Mouse (Mus musculus) frontal cortex, postnatal 25 days (tissue): ENCODE data around the gene Ptpn13.

ENCODE experiments used
- DNase-seq, 2 experiments: peaks; one replicate each; pipeline ENCODE4 v3.0.0; 2022; ENCODE audit warnings: low spot score in 2 of 2

The Ptpn13 gene

GRCm38 (mm10) chr5:103458411-103458810 is 33.4 kb downstream of the Ptpn13 start:
- no peak for DNase-seq

- DNase-seq, result no peak
These were observed 34.1 kb downstream of the Ptpn13 start for GRCm38 (mm10) chr5:103458959-103459675.

GRCm38 (mm10) chr5:103460903-103461302 is 35.9 kb downstream of the Ptpn13 start:
- DNase-seq, result no peak

GRCm38 (mm10) chr5:103463661-103464219 is 38.7 kb downstream of the Ptpn13 start:
- no peak for DNase-seq

GRCm38 (mm10) chr5:103464329-103464728 is 39.3 kb downstream of the Ptpn13 start:
- DNase-seq, result no peak

GRCm38 (mm10) chr5:103464771-103465170 is 39.8 kb downstream of the Ptpn13 start:
- no peak for DNase-seq

- no peak for DNase-seq
These were observed 47.7 kb downstream of the Ptpn13 start for GRCm38 (mm10) chr5:103472670-103473069.

GRCm38 (mm10) chr5:103473467-103474096 is 48.6 kb downstream of the Ptpn13 start:
- DNase-seq, result no peak

- no peak for DNase-seq
These were observed 49.3 kb downstream of the Ptpn13 start for GRCm38 (mm10) chr5:103474259-103474658.

GRCm38 (mm10) chr5:103475503-103475902 is 50.5 kb downstream of the Ptpn13 start:
- no peak for DNase-seq

- DNase-seq, result no peak
These were observed 54.5 kb downstream of the Ptpn13 start for GRCm38 (mm10) chr5:103479503-103479902.

- DNase-seq, result no peak
These were observed 56.2 kb downstream of the Ptpn13 start for GRCm38 (mm10) chr5:103481222-103481621.

GRCm38 (mm10) chr5:103487001-103487400 is 62.0 kb downstream of the Ptpn13 start:
- no peak for DNase-seq

GRCm38 (mm10) chr5:103490964-103491363 is 66.0 kb downstream of the Ptpn13 start:
- no peak for DNase-seq

GRCm38 (mm10) chr5:103491788-103492187 is 66.8 kb downstream of the Ptpn13 start:
- no peak for DNase-seq

GRCm38 (mm10) chr5:103497061-103497460 is 72.1 kb downstream of the Ptpn13 start:
- no peak for DNase-seq

- no peak for DNase-seq
These were observed 72.5 kb downstream of the Ptpn13 start for GRCm38 (mm10) chr5:103497480-103497879.

- no peak for DNase-seq
These were observed 74.3 kb downstream of the Ptpn13 start for GRCm38 (mm10) chr5:103499305-103499704.

- no peak for DNase-seq
These were observed 76.1 kb downstream of the Ptpn13 start for GRCm38 (mm10) chr5:103501076-103501475.

GRCm38 (mm10) chr5:103501839-103502238 is 76.8 kb downstream of the Ptpn13 start:
- DNase-seq, result no peak

- DNase-seq, result no peak
These were observed 88.2 kb downstream of the Ptpn13 start for GRCm38 (mm10) chr5:103513162-103513561.

- DNase-seq, result no peak
These were observed 89.4 kb downstream of the Ptpn13 start for GRCm38 (mm10) chr5:103514441-103514840.

- no peak for DNase-seq
These were observed 90.9 kb downstream of the Ptpn13 start for GRCm38 (mm10) chr5:103515876-103516275.
